Mouse (Mus musculus) brain, embryonic 14.5 days (tissue): Measurements from ENCODE around the gene Pbx4.

Experiments
- CTCF ChIP-seq: fragments of 200-500 bp; IDR thresholded peaks from 2 replicates; pipeline ENCODE4 v1.5.1; 2012; ENCODE audit warnings: inconsistent platforms, mild to moderate bottlenecking, moderate library complexity, borderline replicate concordance; ENCODE audit not compliant: insufficient read depth, insufficient read length; ENCODE audit errors: extremely low read depth
- POLR2A ChIP-seq: fragments of 200-500 bp; IDR thresholded peaks from 2 replicates; pipeline ENCODE4 v1.6.1; 2012; ENCODE audit warnings: mild to moderate bottlenecking, inconsistent platforms, borderline replicate concordance; ENCODE audit not compliant: poor library complexity, insufficient read depth, insufficient read length, severe bottlenecking; ENCODE audit errors: extremely low read depth

GRCm38 (mm10) chr8:69870907-69871306 lies 38.6 kb downstream of the Pbx4 start:
- TF ChIP-seq CTCF (no peak), POLR2A (no peak)
